In the genomic region with DNA sequence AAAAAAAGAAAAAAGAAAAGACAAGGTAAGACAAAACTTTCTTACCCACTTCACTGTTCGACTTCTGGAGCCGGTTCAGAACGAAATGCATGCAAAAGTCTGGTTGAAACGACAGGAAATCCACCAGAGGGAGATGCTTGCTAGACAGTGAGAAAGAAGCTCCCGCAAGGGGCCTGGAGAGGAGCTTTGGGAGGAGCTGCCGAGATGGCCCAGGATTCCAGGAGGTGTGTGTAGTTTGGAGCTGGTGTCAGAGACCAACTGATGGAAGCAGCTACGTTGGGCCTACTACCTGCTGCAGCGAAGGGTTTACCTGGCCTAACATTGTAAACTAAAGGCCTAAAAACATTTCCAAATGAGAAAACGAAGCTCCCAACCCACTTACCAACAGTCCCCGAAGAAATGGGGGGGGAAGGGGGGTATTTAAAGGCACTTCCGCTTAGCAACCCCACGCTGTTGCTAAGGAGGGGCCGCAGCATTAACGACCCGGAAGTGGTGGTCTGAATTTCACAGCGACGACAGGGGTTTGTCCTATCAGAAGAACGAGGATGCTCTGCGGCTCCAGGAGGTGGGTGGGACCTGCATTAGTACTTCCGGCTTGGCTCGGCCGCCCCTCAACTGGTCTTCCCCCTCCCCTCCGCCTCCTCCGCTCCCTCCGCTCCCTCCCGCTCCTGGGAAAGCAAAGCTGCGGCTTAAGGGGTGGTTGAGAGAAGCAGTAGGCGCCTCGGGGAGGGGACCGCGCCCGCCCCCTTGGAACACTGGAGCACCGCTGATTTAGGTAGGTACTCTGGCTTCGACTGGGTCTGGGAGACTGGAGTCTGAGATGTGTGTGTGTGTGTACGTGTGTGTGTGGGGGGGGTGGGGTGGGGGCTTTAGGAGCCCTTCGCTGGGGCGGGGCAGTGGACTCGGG, we compare ENCODE assay signal across 8 mouse cellular contexts. TPM values are rescaled to one million over a fixed set of nuclear protein-coding genes. Genes with fewer than 3 reads are reported as not detected.
DNase-seq lines count a peak whose midpoint lies in the region; ATAC-seq and TF ChIP-seq lines count a peak whose summit lies in the region.

Gene Trip4 (minus strand): TSS at position 401 of the 907 bp plus-strand sequence.
Gene Csnk1g1 (plus strand): TSS at position 531 of the 907 bp plus-strand sequence.

- peak within 1 kb of the TSS; percentile 88 for H3K4me2 ChIP-seq in lung, postnatal 0 days (replicated peaks; ENCODE audit: low read depth, low read length)

- H3K9me3 ChIP-seq in hindbrain, embryonic 10.5 days, result no peaks in the 10 kb centered on the region
- H3K9me3 ChIP-seq in lung, postnatal 0 days (ENCODE audit: low read length), result no peaks in the 10 kb centered on the region

- peak; percentile 99 for ATAC-seq in frontal cortex, adult (ENCODE audit: low TSS enrichment)
- ATAC-seq in lung, postnatal 0 days, result peak; percentile 99

- peak; percentile 67 for TF ChIP-seq CTCF in lung, postnatal 0 days (IDR thresholded peaks at IDR 0.05)

- peak within 1 kb of the TSS; percentile 95 for H3K27ac ChIP-seq in hindbrain, embryonic 10.5 days
- peak within 1 kb of the TSS; percentile 79 for H3K27ac ChIP-seq in lung, postnatal 0 days (ENCODE audit: low read length)

- DNase-seq in MN1 (ENCODE audit: low spot score), result peak; percentile 96
- DNase-seq in cerebellum, adult 9-10 months, result peak; percentile 98
- peak; percentile 95 for DNase-seq in hindbrain, embryonic 10.5 days (ENCODE audit: low spot score)
- DNase-seq in layer of hippocampus, adult 9-11 months, result peak; percentile 99
- peak; percentile 100 for DNase-seq in lung, postnatal 0 days (ENCODE audit: low spot score)
- DNase-seq in ovary, postnatal 14 days (ENCODE audit: low spot score), result peak; percentile 84
- DNase-seq in thymus, postnatal 14 days, result peak; percentile 92

- H3K4me3 ChIP-seq in hindbrain, embryonic 10.5 days, result peak within 1 kb of the TSS; percentile 98
- peak within 1 kb of the TSS; percentile 84 for H3K4me3 ChIP-seq in lung, postnatal 0 days (ENCODE audit: low read depth, low read length)

- H3K4me1 ChIP-seq in hindbrain, embryonic 10.5 days (replicated peaks), result peaks cover 17% of the 10 kb centered on the region
- H3K4me1 ChIP-seq in lung, postnatal 0 days (ENCODE audit: insufficient read depth, low read depth, low read length), result no peaks in the 10 kb centered on the region

- no peak for TF ChIP-seq EP300 in lung, postnatal 0 days (IDR thresholded peaks at IDR 0.05)

- peaks cover 30% of the 10 kb centered on the region for H3K36me3 ChIP-seq in hindbrain, embryonic 10.5 days
- H3K36me3 ChIP-seq in lung, postnatal 0 days (ENCODE audit: insufficient read depth, low read length), result no peaks in the 10 kb centered on the region

- WGBS in hindbrain, embryonic 10.5 days, result 1% methylated on average over 38 of the region's 38 CpGs
- 1% methylated on average over 36 of the region's 38 CpGs for WGBS in lung, postnatal 0 days

- peak within 1 kb of the TSS; percentile 70 for H3K9ac ChIP-seq in lung, postnatal 0 days (replicated peaks; ENCODE audit: low read depth)

- no peaks in the 10 kb centered on the region for H3K27me3 ChIP-seq in hindbrain, embryonic 10.5 days (ENCODE audit: insufficient read depth, poor library complexity, severe bottlenecking)
- no peaks in the 10 kb centered on the region for H3K27me3 ChIP-seq in lung, postnatal 0 days (replicated peaks; ENCODE audit: insufficient read depth, low read length)

RNA-seq across cellular contexts. Expression of gene Trip4, which starts in this region (rescaled TPM):
- 29.7 and 32.3 TPM in 2 replicates for polyA plus RNA-seq in hindbrain, embryonic 10.5 days (2016; fragmentation: Nextera tagmentation; extraction: Ambion mirVana)
- polyA plus RNA-seq in lung, postnatal 0 days (2015; fragmentation: Nextera tagmentation; extraction: Ambion mirVana), result 17.6 and 18.7 TPM in 2 replicates

RNA-seq across cellular contexts. Expression of gene Csnk1g1, which starts in this region (rescaled TPM):
- 19.3 and 21.5 TPM in 2 replicates for polyA plus RNA-seq in hindbrain, embryonic 10.5 days (2016; fragmentation: Nextera tagmentation; extraction: Ambion mirVana)
- 8.4 and 8.9 TPM in 2 replicates for polyA plus RNA-seq in lung, postnatal 0 days (2015; fragmentation: Nextera tagmentation; extraction: Ambion mirVana)

Comparison
In these comparisons a context has a peak if more than half of its experiments do, and no peak if none do; other contexts are left out.
1. Peak in every context shown above with its lines: DNase-seq, ATAC-seq, H3K4me3 ChIP-seq and H3K27ac ChIP-seq.